Mouse (Mus musculus) adrenal gland, postnatal 36 days (tissue): ENCODE measurements around the gene Gm4567. TPM values are rescaled to one million over a fixed set of nuclear protein-coding genes. Genes with fewer than 3 reads are reported as not detected.
"Not testable (repeated sequence)": the region's sequence is repeated elsewhere in the genome, so short reads cannot be mapped to it uniquely, and the experiment has no call there.

Experiments
- DNase-seq, 2 experiments: peaks; one replicate each; pipeline ENCODE4 v3.0.0; 2021; ENCODE audit warnings: mixed read lengths in 1 of 2
- long read RNA-seq, 2 experiments: library from polyadenylated mRNA; stranded (forward); transcript quantifications; one replicate each; pipeline ENCODE4 v2.0.0; 2021; ENCODE audit warnings: borderline sequencing depth in 2 of 2
- total RNA-seq, 2 experiments: library from RNA; stranded (reverse); gene quantifications; 2 replicates each; pipeline ENCODE4 v1.2.3; 2021

The Gm4567 gene
- total RNA-seq, result not detected
- long read RNA-seq, experiment 1, result 0 reads
- long read RNA-seq, experiment 2, result 0 reads

DNA sequence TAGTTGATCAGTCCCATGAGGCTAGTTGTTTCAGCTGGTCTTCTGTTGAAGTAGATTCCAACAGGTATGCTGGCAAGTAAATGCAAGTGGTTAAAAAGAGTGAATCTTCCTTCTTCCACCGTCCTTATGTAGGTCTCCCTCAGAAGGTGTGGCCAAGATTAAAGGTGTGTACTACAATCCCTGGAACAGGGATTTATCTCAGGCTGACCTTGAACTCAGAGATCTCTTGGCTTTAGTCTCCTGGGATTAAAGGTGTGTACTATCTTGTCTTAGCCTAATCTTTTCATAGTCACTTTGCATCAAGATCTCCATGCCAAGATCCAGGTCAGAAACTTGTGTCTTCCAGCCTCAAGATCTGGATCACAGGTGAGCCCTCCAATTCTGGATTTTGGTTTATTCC lies at the start of gene Gm4567:
Gene Gm4567 (minus strand): TSS at position 101 of the 400 bp plus-strand sequence.
- not testable (repeated sequence) for DNase-seq

DNA sequence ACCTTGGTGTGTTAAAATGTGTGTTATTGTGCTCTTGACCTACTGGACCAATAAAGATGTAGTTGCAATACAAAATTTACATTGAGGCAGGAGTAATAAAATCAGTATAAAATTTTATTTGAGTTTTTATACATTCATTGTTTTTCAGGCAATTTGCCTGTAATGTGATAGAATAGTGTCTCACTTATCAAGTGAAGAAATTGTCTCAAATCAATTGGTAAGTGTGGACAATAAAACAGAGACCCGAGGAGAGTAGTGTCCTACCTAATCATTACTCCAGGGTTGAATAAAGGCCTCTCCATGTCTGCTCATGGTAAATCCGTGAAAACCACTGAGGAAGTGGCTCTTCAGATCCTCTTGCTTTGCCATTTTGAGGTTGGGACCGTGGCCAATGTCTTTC lies 41.9 kb upstream of the Gm4567 start, which contains the start of gene Vmn1r157:
Gene Vmn1r157 (plus strand): TSS at position 301 of the 400 bp plus-strand sequence.
- DNase-seq, result not testable (repeated sequence)

DNA sequence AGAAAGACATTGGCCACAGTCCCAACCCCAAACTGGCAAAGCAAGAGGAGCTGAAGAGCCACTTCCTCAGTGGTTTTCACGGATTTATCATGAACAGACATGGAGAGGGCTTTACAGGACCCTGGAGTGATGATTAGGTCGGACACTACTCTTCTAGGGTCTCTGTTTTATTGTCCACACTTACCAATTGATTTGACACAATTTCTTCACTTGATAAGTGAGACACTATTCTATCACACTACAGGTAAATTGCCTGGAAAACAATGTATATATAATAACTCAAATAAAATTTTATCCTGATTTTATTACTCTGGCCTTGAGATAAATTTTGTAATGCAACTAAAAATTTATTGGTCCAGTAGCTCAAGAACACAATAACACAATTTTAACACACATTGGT lies 27.3 kb downstream of the Gm4567 start, which contains the start of gene Gm8693:
Gene Gm8693 (minus strand): TSS at position 101 of the 400 bp plus-strand sequence.
- not testable (repeated sequence) for DNase-seq

Other genes with a start within 250 kb of the Gm4567 start
- not detected for gene Vmn1r151, start 220.0 kb downstream of the Gm4567 start, total RNA-seq
- gene Vmn1r152, start 196.7 kb downstream of the Gm4567 start, total RNA-seq, result not detected
- gene Gm8677, start 184.8 kb downstream of the Gm4567 start, total RNA-seq, result not detected
- not detected for gene Gm4201, start 154.4 kb downstream of the Gm4567 start, total RNA-seq
- gene Gm4565, start 131.6 kb downstream of the Gm4567 start, total RNA-seq, result not detected
- not detected for gene Vmn1r155, start 61.7 kb downstream of the Gm4567 start, total RNA-seq
- not detected for gene Gm8693, start 27.4 kb downstream of the Gm4567 start, total RNA-seq
- not detected for gene Vmn1r157, start 42.0 kb upstream of the Gm4567 start, total RNA-seq
- gene Vmn1r158, start 71.1 kb upstream of the Gm4567 start, total RNA-seq, result not detected
- gene Vmn1r159, start 123.9 kb upstream of the Gm4567 start, total RNA-seq, result not detected
- not detected for gene Vmn1r160, start 151.5 kb upstream of the Gm4567 start, total RNA-seq